Mouse (Mus musculus) neural tube, embryonic 12.5 days (tissue): ENCODE data around the gene Atp13a1. TPM values are rescaled to one million over a fixed set of nuclear protein-coding genes. Genes with fewer than 3 reads are reported as not detected.

Experiments used
- polyA plus RNA-seq: library from polyadenylated mRNA; unstranded; fragments of >200 nt; fragmentation: Nextera tagmentation; extraction: Ambion mirVana; gene quantifications from 2 replicates; pipeline ENCODE4 v1.2.1, GENCODE M21; 2016

Atp13a1 gene
- polyA plus RNA-seq, 1 experiment from 2014 or later = 53.8 TPM

Other genes starting within 250 kb of the Atp13a1 start
- gene Zfp868, start 165.6 kb upstream of the Atp13a1 start, polyA plus RNA-seq = 38.1 and 41.5 TPM in 2 replicates
- 2.5 and 3.2 TPM in 2 replicates for gene Zfp964, start 136.7 kb upstream of the Atp13a1 start, polyA plus RNA-seq
- 27.2 and 27.7 TPM in 2 replicates for gene Zfp869, start 80.4 kb upstream of the Atp13a1 start, polyA plus RNA-seq
- gene Zfp963, start 41.2 kb upstream of the Atp13a1 start, polyA plus RNA-seq = 6.7 and 7.5 TPM in 2 replicates
- gene Gm20422, start 16.3 kb upstream of the Atp13a1 start, polyA plus RNA-seq = 0.79 and 1.3 TPM in 2 replicates
- gene Zfp866, start within 50 bp of the Atp13a1 start, polyA plus RNA-seq = 38.8 and 39.5 TPM in 2 replicates
- gene Gmip, start 17.5 kb downstream of the Atp13a1 start, polyA plus RNA-seq = 24.9 and 28.0 TPM in 2 replicates
- 0.50 and 0.51 TPM in 2 replicates for gene Lpar2, start 31.3 kb downstream of the Atp13a1 start, polyA plus RNA-seq
- gene Pbx4, start 41.3 kb downstream of the Atp13a1 start, polyA plus RNA-seq = 41.6 and 46.8 TPM in 2 replicates
- 1.4 TPM in 2 replicates for gene Cilp2, start 96.5 kb downstream of the Atp13a1 start, polyA plus RNA-seq
- gene Tssk6, start 111.0 kb downstream of the Atp13a1 start, polyA plus RNA-seq = 4.1 and 4.3 TPM in 2 replicates
- 162 and 171 TPM in 2 replicates for gene Ndufa13, start 111.4 kb downstream of the Atp13a1 start, polyA plus RNA-seq
- gene Yjefn3, start 111.5 kb downstream of the Atp13a1 start, polyA plus RNA-seq = 8.4 and 9.8 TPM in 2 replicates
- 61.3 and 66.9 TPM in 2 replicates for gene Gatad2a, start 205.2 kb downstream of the Atp13a1 start, polyA plus RNA-seq